Mouse (Mus musculus): Measurements from ENCODE around the gene Abca1. TPM values are rescaled to one million over a fixed set of nuclear protein-coding genes. Genes with fewer than 3 reads are reported as not detected.

Abca1 gene
- total and polyA plus RNA-seq, 2 experiments from 2014 or later: 3.7 to 18.1 TPM

- Histone ChIP-seq H3K4me3 (ENCODE audit: low read depth, low read length) (no peak overlapping the region), H3K4me2 (ENCODE audit: low read depth, low read length) (no peak overlapping the region), H3K9me3 (replicated peaks; ENCODE audit: control insufficient read depth, low read length) (no peaks in the 10 kb centered on the region), H3K36me3 (replicated peaks; ENCODE audit: control insufficient read depth, insufficient read depth, low read length) (no peaks in the 10 kb centered on the region), H3K9ac (replicated peaks; ENCODE audit: low read depth, low read length) (no peak overlapping the region), H3K27ac (ENCODE audit: low read depth) (no peak overlapping the region), H3K4me1 (ENCODE audit: control insufficient read depth, insufficient read depth) (no peaks in the 10 kb centered on the region), H3K27me3 (ENCODE audit: control insufficient read depth, insufficient read depth, low read length) (no peaks in the 10 kb centered on the region)
- ATAC-seq (ENCODE audit: insufficient read depth, low read depth) (no peak), DNase-seq (ENCODE audit: low spot score) (no peak)
- TF ChIP-seq CTCF (IDR thresholded peaks at IDR 0.05; ENCODE audit: low read depth): no peak
- TF ChIP-seq EP300 (IDR thresholded peaks at IDR 0.05; ENCODE audit: low read depth): no peak
- WGBS: 66% methylated on average over 10 of the region's 10 CpGs
These were observed 19.7 kb upstream of the Abca1 start for GRCm38 (mm10) chr4:53179308-53179820.

GRCm38 (mm10) chr4:53178489-53178888 lies 18.8 kb upstream of the Abca1 start:
- no peaks in the 10 kb centered on the region for H3K27me3 ChIP-seq (ENCODE audit: control insufficient read depth, insufficient read depth, low read length)
- H3K9ac ChIP-seq (replicated peaks; ENCODE audit: low read depth, low read length): no peak overlapping the region
- no peaks in the 10 kb centered on the region for H3K4me1 ChIP-seq (ENCODE audit: control insufficient read depth, insufficient read depth)
- no peak for TF ChIP-seq EP300 (IDR thresholded peaks at IDR 0.05; ENCODE audit: low read depth)
- TF ChIP-seq CTCF (IDR thresholded peaks at IDR 0.05; ENCODE audit: low read depth): no peak
- no peaks in the 10 kb centered on the region for H3K36me3 ChIP-seq (replicated peaks; ENCODE audit: control insufficient read depth, insufficient read depth, low read length)
- H3K4me2 ChIP-seq (ENCODE audit: low read depth, low read length): no peak overlapping the region
- DNase-seq (ENCODE audit: low spot score) (no peak), ATAC-seq (ENCODE audit: insufficient read depth, low read depth) (no peak)
- H3K4me3 ChIP-seq (ENCODE audit: low read depth, low read length): no peak overlapping the region
- H3K9me3 ChIP-seq (replicated peaks; ENCODE audit: control insufficient read depth, low read length): no peaks in the 10 kb centered on the region
- H3K27ac ChIP-seq (ENCODE audit: low read depth): no peak overlapping the region
- WGBS: 67% methylated on average over 7 of the region's 7 CpGs

- TF ChIP-seq EP300 (IDR thresholded peaks at IDR 0.05; ENCODE audit: low read depth) (no peak), CTCF (IDR thresholded peaks at IDR 0.05; ENCODE audit: low read depth) (no peak)
- no peak overlapping the region for H3K9ac ChIP-seq (replicated peaks; ENCODE audit: low read depth, low read length)
- no peak for DNase-seq (ENCODE audit: low spot score)
These were observed 18.0 kb upstream of the Abca1 start for GRCm38 (mm10) chr4:53177696-53178095.

GRCm38 (mm10) chr4:53174906-53175305 lies 15.2 kb upstream of the Abca1 start:
- Histone ChIP-seq H3K9me3 (replicated peaks; ENCODE audit: control insufficient read depth, low read length) (no peaks in the 10 kb centered on the region), H3K4me1 (ENCODE audit: control insufficient read depth, insufficient read depth) (no peaks in the 10 kb centered on the region), H3K36me3 (replicated peaks; ENCODE audit: control insufficient read depth, insufficient read depth, low read length) (no peaks in the 10 kb centered on the region), H3K27me3 (ENCODE audit: control insufficient read depth, insufficient read depth, low read length) (no peaks in the 10 kb centered on the region), H3K27ac (ENCODE audit: low read depth) (no peak overlapping the region), H3K9ac (replicated peaks; ENCODE audit: low read depth, low read length) (no peak overlapping the region), H3K4me2 (ENCODE audit: low read depth, low read length) (no peak overlapping the region), H3K4me3 (ENCODE audit: low read depth, low read length) (no peak overlapping the region)
- no peak for DNase-seq (ENCODE audit: low spot score)
- WGBS: 73% methylated on average over 7 of the region's 7 CpGs
- ATAC-seq (ENCODE audit: insufficient read depth, low read depth): no peak
- TF ChIP-seq CTCF (IDR thresholded peaks at IDR 0.05; ENCODE audit: low read depth) (no peak), EP300 (IDR thresholded peaks at IDR 0.05; ENCODE audit: low read depth) (no peak)

More at GRCm38 (mm10) chr4:53177696-53178095, 18.0 kb upstream of the Abca1 start:
- no peaks in the 10 kb centered on the region for H3K9me3 ChIP-seq (replicated peaks; ENCODE audit: control insufficient read depth, low read length)
- H3K27me3 ChIP-seq (ENCODE audit: control insufficient read depth, insufficient read depth, low read length): no peaks in the 10 kb centered on the region
- no peak overlapping the region for H3K27ac ChIP-seq (ENCODE audit: low read depth)
- H3K4me1 ChIP-seq (ENCODE audit: control insufficient read depth, insufficient read depth): no peaks in the 10 kb centered on the region
- H3K4me3 ChIP-seq (ENCODE audit: low read depth, low read length): no peak overlapping the region
- 88% methylated on average over 8 of the region's 8 CpGs for WGBS
- H3K36me3 ChIP-seq (replicated peaks; ENCODE audit: control insufficient read depth, insufficient read depth, low read length): no peaks in the 10 kb centered on the region
- no peak overlapping the region for H3K4me2 ChIP-seq (ENCODE audit: low read depth, low read length)
- ATAC-seq (ENCODE audit: insufficient read depth, low read depth): no peak

- Histone ChIP-seq H3K4me1 (ENCODE audit: control insufficient read depth, insufficient read depth) (no peaks in the 10 kb centered on the region), H3K4me3 (ENCODE audit: low read depth, low read length) (no peak overlapping the region), H3K27ac (ENCODE audit: low read depth) (no peak overlapping the region), H3K9me3 (replicated peaks; ENCODE audit: control insufficient read depth, low read length) (no peaks in the 10 kb centered on the region), H3K9ac (replicated peaks; ENCODE audit: low read depth, low read length) (no peak overlapping the region), H3K36me3 (replicated peaks; ENCODE audit: control insufficient read depth, insufficient read depth, low read length) (no peaks in the 10 kb centered on the region), H3K27me3 (ENCODE audit: control insufficient read depth, insufficient read depth, low read length) (no peaks in the 10 kb centered on the region), H3K4me2 (ENCODE audit: low read depth, low read length) (no peak overlapping the region)
- TF ChIP-seq CTCF (IDR thresholded peaks at IDR 0.05; ENCODE audit: low read depth) (no peak), EP300 (IDR thresholded peaks at IDR 0.05; ENCODE audit: low read depth) (no peak)
- WGBS: 72% methylated on average over 2 of the region's 2 CpGs
- ATAC-seq (ENCODE audit: insufficient read depth, low read depth): no peak
- DNase-seq (ENCODE audit: low spot score): no peak
These were observed 10.7 kb upstream of the Abca1 start for GRCm38 (mm10) chr4:53170403-53170802.

- H3K9ac ChIP-seq (replicated peaks; ENCODE audit: low read depth, low read length): no peak overlapping the region
- no peak for DNase-seq (ENCODE audit: low spot score)
- H3K4me3 ChIP-seq (ENCODE audit: low read depth, low read length): no peak overlapping the region
- no peaks in the 10 kb centered on the region for H3K36me3 ChIP-seq (replicated peaks; ENCODE audit: control insufficient read depth, insufficient read depth, low read length)
- WGBS: 93% methylated on average over 22 of the region's 25 CpGs
- H3K27me3 ChIP-seq (ENCODE audit: control insufficient read depth, insufficient read depth, low read length): no peaks in the 10 kb centered on the region
- TF ChIP-seq EP300 (IDR thresholded peaks at IDR 0.05; ENCODE audit: low read depth) (no peak), CTCF (IDR thresholded peaks at IDR 0.05; ENCODE audit: low read depth) (no peak)
- no peak for ATAC-seq (ENCODE audit: insufficient read depth, low read depth)
- H3K9me3 ChIP-seq (replicated peaks; ENCODE audit: control insufficient read depth, low read length): no peaks in the 10 kb centered on the region
- H3K27ac ChIP-seq (ENCODE audit: low read depth): no peak overlapping the region
- H3K4me2 ChIP-seq (ENCODE audit: low read depth, low read length): no peak overlapping the region
- no peaks in the 10 kb centered on the region for H3K4me1 ChIP-seq (ENCODE audit: control insufficient read depth, insufficient read depth)
These were observed 5.5 kb upstream of the Abca1 start for GRCm38 (mm10) chr4:53165231-53165630.

Measured in heart, postnatal 0 days (tissue).